Mouse (Mus musculus) R1 (cell line): ENCODE results near the gene Esyt2.

Experiments
- DNase-seq: peaks from one replicate; pipeline ENCODE4 v3.0.0-alpha.2; 2018; ENCODE audit warnings: low read depth, low spot score

The Esyt2 gene

DNA sequence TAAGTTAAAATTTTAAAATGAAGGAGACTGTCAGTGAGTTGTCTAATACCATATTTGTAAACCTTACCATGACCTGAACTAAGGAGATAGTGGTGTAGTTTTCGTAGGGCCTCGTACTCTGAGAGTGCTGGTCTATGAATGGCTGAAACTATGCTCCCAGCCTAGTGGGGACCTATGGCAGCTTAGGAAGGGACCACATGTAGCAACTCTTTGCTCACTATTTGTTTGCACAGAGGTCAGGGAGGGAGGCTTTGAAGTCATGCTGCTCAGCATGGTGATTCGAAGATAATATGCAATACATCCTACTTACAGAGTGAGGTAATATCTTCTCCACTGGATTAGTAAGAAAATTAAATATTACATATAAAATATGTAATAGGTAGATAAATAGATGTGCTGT is 73.7 kb downstream of the Esyt2 start:
- DNase-seq = no peak

DNA sequence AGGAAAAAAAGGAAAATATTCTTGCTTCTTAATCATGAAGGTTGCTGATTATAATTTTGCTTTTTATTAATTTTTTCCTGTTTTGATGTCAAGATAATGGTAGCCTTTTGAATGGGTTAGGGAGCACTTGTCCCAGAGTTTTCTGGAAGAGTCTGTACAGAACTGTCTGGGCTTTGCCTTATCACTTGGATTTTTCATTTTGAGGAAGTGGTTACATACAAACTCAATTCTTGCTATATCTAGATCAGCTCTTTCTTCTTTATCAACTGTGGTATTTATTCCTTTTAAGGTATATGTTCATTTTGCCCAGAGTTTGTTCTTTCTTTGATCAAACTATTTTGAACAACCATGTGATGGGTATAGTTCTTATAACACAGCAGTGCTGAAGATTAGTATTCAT is 81.1 kb downstream of the Esyt2 start:
- DNase-seq = no peak

DNA sequence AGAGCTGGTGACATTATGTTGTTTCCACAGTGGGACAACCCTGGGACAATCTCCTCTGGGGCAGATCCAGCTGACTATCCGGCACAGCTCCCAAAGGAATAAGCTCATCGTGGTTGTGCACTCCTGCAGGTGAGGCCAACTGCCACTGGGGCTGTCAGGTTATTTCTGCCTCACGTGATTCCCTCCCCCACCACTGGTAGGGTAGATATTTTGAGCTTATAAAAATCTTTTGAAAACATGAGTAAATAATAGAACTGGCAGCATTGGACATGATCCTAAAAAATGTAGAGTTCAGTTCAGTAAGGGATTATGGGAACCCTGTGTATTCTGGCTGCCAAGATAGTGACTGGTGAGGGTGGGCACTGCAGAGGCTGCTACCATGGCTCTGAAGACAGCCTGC is 85.9 kb downstream of the Esyt2 start:
- no peak for DNase-seq

DNA sequence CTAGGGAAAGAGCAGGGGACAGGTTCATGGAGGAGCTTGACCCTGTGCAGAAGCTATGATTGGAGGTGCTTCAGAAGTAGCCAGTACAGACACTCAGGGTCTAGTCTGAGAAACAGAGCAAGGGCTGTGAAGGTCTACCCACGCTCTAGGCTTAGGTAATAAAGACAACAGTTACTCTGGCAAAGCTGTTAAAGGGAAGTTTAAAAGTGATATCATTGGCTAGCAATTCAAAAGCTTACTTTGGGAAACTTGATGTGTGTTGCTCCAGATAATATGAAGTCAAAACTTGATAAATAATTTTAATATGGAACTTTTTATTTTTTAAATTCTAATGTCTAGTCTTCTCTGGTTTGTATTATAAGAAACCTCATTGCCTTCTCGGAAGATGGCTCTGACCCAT is 86.3 kb downstream of the Esyt2 start:
- DNase-seq = no peak

DNA sequence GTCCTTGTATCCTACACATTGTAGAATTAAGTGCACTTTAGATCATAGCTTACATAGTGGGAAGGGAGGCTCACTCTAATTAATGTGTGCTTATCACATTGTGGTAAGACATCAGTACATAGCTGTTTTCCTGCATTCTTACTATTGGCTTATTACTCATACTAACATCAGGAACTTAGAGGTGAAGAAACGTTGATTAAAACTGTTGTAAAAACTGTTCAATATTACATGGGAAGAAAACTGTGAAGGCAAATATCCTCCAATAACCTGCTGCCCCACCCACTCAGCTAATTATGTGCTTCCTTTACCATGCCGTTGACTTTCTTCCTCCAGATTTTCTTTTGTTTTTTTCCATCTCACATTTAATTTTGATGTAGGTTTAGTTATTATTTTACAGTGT is 87.9 kb downstream of the Esyt2 start:
- DNase-seq = no peak

DNA sequence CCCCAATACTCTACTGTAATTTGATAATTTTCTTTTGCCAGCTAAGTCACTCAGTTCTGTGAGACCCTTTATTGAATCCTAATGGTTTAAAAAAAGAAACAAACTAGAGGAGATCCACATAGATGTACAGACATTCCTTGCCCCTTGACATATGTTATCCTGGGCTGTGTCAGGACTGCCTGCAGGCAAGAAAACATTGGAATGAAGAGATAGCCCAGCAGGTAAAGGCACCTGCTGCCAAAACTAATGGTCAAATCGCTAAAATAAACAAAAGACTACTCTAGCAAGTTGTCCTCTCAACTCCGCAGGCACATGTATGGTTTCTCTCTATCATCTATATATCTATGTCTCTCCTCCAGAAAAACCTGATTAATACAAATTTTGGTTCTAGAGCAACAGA is 102.1 kb downstream of the Esyt2 start:
- no peak for DNase-seq

DNA sequence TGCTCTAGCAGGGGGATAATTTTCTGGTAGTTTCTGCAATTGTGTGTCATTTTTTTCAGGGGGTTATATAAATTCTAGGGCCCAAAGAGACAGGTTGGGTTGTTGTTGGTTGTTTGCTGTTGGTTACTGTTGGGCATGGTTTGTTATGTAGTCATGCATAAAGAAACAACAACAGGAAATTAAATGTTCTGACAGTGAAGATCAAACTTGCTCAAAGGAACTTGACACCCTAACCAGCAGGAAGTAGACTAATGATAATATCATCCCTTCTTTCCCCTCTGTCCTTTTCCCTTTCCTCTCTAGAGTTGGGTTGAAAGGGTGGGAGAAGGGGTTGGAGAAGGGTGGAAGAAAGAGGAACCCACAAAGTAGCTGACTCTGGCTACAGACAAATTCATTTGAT is 103.0 kb downstream of the Esyt2 start:
- no peak for DNase-seq

DNA sequence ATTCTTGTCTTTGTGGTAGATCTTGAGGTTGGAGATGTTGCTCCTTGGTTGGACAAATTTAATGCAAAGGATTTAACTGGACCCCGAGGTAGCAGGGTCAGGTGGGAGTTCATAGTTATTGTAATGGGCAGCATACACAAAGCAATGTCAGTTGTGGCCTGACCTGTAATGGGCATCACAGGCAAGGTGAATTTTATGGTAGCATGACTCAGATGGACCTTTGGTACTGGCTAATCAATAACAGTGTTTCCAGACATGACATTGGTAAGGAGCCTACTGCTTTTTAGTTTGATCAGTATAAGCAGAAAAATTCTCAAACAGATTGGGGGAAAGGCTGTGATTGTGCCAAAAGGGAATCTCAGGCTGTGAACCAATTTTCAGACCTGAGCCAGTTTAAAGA is 105.8 kb downstream of the Esyt2 start:
- DNase-seq = no peak

DNA sequence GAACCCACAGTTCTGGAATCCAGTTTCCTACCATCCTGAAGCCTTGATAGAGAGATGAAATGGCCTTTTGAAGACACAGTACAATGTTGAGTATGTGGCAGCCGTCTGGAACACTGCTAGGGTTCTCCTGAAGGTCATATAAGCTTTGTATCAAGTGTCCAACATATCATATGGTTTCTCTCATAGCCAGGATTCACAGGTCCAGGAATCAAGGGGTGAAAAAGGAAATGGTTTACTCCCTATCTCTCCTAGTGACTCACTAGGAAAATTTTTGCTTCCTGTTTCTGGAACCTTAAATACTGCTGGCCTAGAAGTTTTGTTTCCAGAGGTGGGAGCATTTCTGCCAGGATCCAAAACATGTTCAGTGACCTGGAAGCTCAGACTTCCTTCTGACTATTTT is 108.9 kb downstream of the Esyt2 start:
- DNase-seq = no peak

DNA sequence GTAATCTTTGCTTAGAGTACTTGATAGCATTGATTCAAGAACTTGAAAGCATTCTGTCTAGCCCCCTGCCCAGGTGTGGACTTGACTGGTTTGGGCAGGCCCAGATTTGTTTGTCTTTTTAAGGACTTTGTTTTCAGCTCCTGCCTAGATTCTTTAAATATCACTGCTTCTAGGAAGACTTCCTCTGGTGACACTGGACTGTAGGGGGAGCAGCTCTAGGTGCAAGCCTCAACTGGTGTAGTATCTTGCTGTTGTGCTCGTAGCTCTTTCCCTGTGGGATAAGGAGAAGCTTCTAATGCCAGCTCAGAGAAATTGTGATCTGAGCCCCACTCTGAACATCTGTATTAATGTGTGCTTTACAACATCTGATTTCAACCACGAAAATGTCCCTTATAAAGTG is 113.3 kb downstream of the Esyt2 start:
- DNase-seq = peak; percentile 6

DNA sequence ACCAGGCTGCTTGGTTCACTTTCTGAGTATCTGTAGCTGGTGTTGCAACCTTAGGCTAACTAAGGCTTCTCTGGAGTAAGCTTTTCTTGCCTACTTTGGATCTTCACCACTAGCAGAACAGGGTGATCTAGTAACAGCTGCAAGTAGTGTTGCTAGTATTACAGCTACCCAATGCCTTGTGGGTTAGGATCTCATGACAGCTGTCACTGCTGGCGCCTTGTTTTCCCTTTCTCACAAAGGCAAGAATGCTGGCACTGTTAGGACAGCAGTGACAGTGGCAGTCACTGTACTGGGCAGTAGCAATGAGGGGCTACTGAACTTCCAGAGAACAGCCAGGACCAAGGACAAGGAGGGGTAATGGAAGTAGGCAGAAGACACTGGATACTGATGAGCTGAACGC is 114.3 kb downstream of the Esyt2 start:
- DNase-seq = no peak

DNA sequence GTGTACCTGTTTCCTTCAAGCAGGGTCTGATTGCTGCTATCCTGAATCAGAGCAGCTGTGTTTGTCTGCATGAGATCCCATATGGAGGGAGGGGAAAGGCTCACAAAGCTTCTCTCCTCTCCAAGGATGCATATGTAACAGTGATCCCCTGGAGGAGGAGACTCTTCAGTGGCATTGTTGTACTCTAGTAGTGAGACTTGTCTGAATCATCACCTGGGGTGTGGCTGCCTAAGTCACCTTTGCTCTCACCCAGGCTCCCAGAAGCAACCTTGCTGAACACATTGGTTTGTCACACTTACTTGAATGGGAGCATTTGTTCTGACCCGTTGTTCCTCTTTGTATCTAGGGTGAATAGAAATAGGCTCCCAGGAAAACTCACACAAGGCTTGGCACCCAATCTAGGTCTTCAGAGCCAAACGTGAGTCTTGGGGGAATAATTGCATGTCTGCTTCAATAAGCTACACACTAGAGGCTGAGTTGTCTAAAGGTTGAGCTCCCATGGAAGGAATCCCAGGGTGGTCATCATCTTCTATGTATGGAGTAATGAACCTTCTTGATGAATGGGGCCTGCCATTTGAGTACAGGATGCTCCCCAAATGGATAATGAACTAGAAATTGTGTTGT is 115.2 kb downstream of the Esyt2 start:
- peak; percentile 27 for DNase-seq

DNA sequence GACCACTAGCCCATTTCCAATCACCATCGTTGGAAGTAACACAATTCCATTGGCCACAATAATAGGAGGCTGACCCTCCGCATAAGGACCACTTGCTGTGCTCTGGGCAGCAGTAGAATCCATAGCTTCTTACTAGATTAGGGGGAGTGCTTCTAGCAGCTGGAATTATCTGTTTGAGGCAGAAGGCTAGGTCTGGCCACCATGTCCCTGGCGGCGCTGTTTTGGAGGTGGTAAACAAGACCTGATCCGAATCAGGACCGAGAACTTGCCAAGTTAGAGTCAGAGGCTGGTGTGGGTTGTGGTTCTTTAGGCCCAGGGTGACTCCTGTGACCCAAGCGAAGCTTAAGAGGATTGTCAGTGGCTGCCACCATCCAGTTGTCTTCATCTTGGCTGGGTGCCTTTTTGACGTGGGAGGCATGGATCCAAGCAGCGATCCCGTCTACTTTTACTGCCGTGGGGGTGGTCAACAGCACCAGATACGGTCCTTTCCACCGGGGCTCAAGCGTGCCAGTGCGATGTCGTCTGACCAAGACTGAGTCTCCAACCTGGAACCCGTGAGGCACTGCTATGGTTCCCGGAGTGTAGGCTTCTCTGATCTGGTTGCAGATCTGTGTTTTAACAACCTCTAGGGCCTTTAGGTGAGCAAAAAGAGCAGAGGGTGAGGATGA is 123.2 kb downstream of the Esyt2 start:
- peak; percentile 36 for DNase-seq

DNA sequence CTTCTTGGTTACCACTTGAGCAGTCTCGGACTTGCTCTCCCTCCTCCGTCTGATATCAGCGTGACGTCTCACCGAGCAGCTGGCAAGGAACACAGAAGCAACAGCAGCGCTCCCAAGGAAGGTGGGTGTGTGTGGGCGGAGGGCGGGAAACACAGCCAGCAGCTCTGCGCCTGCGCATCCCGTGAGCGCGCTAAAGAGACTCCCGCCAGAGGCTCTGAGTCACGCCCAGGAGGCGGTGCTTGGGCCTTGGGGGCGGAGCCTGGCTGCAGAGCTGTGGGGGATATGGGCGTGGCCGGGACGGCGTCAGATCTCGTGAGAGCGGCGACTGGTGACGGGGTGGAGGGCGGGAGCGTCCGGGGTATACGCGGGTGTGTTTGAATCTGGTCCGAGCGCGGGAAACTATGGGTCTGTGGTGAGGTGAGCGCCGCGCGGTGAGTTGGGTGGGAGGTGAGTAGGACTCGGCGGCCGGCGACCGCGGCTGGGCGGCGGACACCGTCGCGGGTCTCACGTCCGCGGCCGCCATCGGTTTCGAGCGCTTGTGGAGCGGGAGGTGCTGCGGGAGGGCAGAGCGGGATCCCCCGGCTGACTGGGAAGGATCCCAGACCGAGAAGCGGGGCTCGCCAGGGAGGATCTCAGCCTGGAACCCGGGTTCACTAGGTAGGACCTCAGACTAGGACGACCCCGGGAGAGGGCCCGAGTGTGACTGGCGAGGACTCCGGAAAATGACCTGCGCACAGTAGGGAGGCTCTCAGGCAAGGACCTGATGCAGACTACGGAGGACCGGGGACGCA is 124.2 kb downstream of the Esyt2 start, which contains the start of gene Ncapg2:
Gene Ncapg2 (plus strand): TSS at position 358 of the 791 bp plus-strand sequence.
- peak; percentile 97 for DNase-seq

DNA sequence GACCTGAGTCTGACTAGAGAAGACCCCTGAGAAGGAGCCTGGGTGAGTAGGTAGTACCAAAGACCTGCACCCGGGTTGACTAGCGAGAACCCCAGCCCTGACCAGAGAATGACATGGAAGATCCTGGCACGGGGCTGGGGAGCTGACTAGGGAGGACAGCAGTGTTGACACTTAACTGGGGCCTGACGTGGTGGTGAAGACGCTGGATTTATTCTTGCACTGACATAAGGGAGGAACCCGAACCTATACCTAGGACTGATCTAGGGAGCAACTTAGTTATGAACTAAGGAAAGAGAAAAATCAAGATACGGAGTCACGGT is 124.8 kb downstream of the Esyt2 start:
- DNase-seq = no peak

DNA sequence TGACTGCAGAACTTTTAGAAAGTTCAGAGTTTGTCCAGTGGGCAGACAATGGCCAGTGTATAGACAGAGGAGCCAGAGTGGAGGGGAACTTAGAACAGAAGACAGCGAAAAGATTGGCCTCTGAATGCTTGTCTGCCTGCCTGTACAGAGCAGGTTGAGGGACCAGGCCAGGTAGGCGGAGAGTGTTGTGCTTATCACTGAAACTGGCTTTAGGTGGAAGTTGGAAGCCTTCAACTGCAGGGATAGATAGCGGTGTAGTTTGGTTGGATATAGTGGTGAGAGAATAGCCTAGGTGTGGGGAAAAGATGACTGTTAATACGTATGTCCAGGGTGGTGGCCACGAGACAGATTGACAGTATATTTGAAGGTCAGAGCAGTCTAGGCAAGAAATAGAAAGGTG is 126.9 kb downstream of the Esyt2 start:
- DNase-seq = no peak

DNA sequence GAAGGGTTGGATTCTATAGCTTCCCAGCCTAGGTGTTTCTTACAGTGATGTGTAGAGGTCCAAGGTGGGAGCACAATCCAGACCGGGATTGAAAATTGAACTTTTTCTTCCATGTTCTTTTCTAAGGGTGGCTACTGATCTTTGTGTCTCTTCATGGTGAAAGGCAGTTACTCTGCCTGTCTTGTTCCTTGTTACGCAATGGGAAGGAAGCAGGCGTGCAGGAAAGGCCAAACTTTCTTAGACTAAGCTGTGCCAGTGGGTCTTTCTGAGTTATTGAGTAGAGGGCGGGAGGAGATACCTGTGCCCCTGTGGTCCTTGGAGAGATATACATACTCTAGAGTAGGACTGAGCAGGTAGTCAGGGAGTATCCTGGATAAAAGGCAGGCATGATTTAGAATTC is 133.9 kb downstream of the Esyt2 start:
- no peak for DNase-seq

DNA sequence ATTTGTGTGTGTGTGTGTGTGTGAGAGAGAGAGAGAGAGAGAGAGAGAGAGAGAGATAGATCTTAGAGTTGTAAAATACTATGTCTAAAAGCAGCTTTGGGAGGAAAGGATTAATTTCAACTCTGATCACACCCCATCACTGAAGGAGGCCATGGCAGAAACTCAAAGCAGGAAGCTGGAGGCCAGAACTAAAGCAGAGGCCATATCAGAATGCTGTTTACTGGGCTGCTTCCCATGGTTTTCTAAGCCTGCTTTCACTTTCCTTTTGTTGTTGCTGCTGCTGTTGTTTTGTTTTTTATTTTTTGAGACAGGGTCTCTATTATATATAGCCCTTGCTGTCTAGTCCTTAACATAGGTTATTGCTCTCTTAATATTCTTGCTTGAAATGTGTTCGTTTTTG is 135.5 kb downstream of the Esyt2 start:
- DNase-seq = no peak

DNA sequence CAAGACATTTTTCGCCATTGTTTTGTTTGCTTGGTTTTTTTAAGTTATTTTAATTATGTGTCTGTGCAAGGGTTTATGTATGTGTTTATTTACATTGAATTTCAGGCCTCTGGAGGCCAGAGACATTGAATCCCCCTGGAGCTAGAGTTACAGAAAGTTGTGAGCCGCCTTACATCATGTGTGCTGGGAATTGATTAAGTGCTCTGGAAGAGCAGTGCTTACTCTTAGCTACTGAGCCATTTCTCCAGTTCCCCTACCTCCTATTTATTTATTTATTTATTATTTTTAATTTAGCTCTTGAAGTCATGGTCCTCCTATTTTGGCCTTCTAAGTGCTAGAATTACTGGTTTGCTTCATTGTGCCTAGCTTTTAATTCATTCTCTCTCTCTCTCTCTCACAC is 140.7 kb downstream of the Esyt2 start:
- DNase-seq = no peak

DNA sequence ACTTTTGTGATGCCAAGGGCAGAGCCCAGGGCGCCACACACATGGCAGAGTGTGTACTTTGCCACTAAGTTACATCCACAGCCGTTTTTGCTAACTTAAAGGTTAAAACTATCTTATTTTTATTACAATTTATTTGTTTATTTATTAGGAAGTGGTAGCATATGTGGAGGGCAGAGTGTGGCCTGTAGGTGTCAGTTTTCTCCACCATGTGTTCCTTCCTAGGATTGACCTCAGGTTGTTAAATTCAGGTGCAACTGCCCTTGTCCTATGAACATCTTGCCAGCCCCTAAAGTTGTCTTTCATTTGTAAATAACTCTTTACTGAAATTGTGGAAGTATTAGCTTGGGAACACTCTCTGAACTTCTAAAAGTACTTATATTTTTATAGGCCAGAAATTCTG is 144.4 kb downstream of the Esyt2 start:
- DNase-seq = peak; percentile 25

DNA sequence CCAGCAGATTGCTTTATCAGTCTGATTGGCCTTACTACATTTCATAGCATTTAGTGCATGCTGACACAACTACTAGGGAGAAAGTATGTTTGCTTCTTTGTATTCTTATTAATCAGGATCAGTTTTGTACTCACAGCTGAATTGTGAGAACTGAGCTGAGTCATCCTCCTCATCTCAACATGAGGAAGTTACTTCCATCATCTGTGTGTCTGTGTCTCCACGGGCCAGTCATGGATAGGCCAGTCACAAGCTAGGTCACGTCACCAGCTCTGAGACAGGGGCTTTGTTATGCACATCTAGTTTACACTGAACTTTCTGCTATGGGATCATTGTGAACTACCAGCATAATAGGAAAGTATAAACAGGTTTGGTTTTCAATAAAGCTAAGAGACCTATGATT is 152.7 kb downstream of the Esyt2 start:
- DNase-seq = no peak

DNA sequence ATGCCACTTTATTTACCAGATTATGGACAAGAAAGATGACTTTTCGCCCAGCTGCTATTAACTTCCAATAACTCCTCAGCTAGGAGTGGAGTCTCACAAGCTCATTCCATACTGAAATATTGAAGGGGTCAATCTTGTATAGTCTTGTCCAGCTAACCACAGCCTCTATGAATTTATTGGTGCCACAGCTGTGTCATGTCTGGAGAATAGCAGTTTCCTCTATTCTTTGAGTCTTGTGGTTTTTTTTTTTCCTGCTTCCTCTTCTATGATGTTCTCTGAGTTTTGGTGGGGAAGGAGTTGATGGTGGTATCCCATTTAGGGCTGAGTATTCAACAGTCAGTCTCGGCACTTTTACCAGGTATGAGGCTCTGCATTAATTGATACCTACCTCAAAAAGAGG is 154.2 kb downstream of the Esyt2 start:
- no peak for DNase-seq

DNA sequence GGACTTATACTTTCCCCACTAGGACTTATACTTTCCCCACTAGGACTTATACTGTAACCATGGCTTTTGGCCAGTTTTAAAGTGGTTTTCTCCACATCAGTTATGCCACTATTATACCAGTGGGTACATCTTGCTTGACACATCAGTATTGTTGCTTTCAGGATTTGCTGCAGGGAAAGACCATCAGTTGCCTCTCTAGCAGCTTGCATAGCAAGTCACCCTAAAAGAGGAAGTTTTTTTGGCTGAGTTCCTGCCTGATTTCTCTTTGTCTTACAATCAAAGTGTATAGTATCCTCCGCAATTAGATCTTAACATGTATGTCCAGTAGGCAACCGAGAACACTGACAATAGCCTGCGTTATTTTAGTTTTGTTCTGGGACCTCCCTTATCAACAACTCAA is 155.1 kb downstream of the Esyt2 start:
- no peak for DNase-seq
